Comparison of ENCODE assay signal across 10 mouse cellular contexts in genomic region chr1:155138795-155139194, GRCm38 (mm10). TPM values are rescaled to one million over a fixed set of nuclear protein-coding genes. Genes with fewer than 3 reads are reported as not detected.
A peak's percentile ranks its signal among the peaks of the same experiment; 100 is the strongest.
DNase-seq lines count a peak whose midpoint lies in the region; ATAC-seq and TF ChIP-seq lines count a peak whose summit lies in the region.
"Had no signal": no experiment of that assay in that cellular context is flagged by ENCODE, and none has a peak within 500 bp of the region (broad histone marks: within the 10 kb centered on the region; RNA-seq: fewer than 3 reads in every experiment).

No protein-coding gene starts in this region.

- no peak overlapping the region for H3ac ChIP-seq in myocyte (ENCODE audit: control insufficient read depth, insufficient read length)

- H3K27ac ChIP-seq in hindbrain, postnatal 0 days = no peak overlapping the region
- no peak overlapping the region for H3K27ac ChIP-seq in hindbrain, embryonic 13.5 days
- H3K27ac ChIP-seq: embryonic facial prominence, embryonic 13.5 days had no signal

- H3K4me2 ChIP-seq in hindbrain, postnatal 0 days (ENCODE audit: low read depth, low read length) = no peak overlapping the region
- H3K4me2 ChIP-seq in hindbrain, embryonic 13.5 days = no peak overlapping the region
- H3K4me2 ChIP-seq in myocyte (ENCODE audit: low read depth) = peak overlapping the region; percentile 65
- H3K4me2 ChIP-seq: embryonic facial prominence, embryonic 13.5 days had no signal

- H3K9me3 ChIP-seq in hindbrain, postnatal 0 days (ENCODE audit: low read length) = no peaks in the 10 kb centered on the region
- H3K9me3 ChIP-seq in hindbrain, embryonic 13.5 days = no peaks in the 10 kb centered on the region
- H3K9me3 ChIP-seq: embryonic facial prominence, embryonic 13.5 days; megakaryocyte, embryonic 14.5 days had no signal

- no peak for TF ChIP-seq POLR2A in myocyte (IDR thresholded peaks at IDR 0.05; ENCODE audit: insufficient read length, low read depth)

- ATAC-seq in hindbrain, postnatal 0 days = no peak
- ATAC-seq in hindbrain, embryonic 13.5 days (ENCODE audit: low FRiP score) = no peak

- no peaks in the 10 kb centered on the region for H3K27me3 ChIP-seq in hindbrain, postnatal 0 days (ENCODE audit: insufficient read depth, low read length)
- H3K27me3 ChIP-seq in hindbrain, embryonic 13.5 days = no peaks in the 10 kb centered on the region
- no peaks in the 10 kb centered on the region for H3K27me3 ChIP-seq in myocyte (ENCODE audit: control insufficient read depth, insufficient read depth, insufficient read length)
- H3K27me3 ChIP-seq: embryonic facial prominence, embryonic 13.5 days had no signal

- no peak overlapping the region for H3K9ac ChIP-seq in hindbrain, postnatal 0 days (replicated peaks; ENCODE audit: low read length)
- H3K9ac ChIP-seq in hindbrain, embryonic 13.5 days = no peak overlapping the region
- H3K9ac ChIP-seq: embryonic facial prominence, embryonic 13.5 days had no signal

- intact Hi-C loops in heart, postnatal 10 days (cut with DNase I) = loop anchor here (5.0 kb wide), 1 partner anchor 41 kb away; the partner anchor contains the start of gene Ier5

- peak; percentile 15 for DNase-seq in hindbrain, postnatal 0 days (ENCODE audit: low spot score)
- peak; percentile 89 to 94 for DNase-seq in adrenal gland, adult (ENCODE audit: inconsistent age in 2 of 2, low spot score in 1 of 2)
- peak; percentile 60 to 64 for DNase-seq in heart, postnatal 10 days
- no peak for DNase-seq in frontal cortex, postnatal 14 days (ENCODE audit: low spot score in 2 of 2)
- no peak for DNase-seq in T-cell, adult 2 months (ENCODE audit: low spot score)
- no peak for DNase-seq in frontal cortex, postnatal 25 days (ENCODE audit: low spot score in 2 of 2)

- no peak overlapping the region for H3K4me3 ChIP-seq in hindbrain, postnatal 0 days (ENCODE audit: low read length)
- H3K4me3 ChIP-seq in hindbrain, embryonic 13.5 days = no peak overlapping the region
- H3K4me3 ChIP-seq in myocyte = no peak overlapping the region
- H3K4me3 ChIP-seq: embryonic facial prominence, embryonic 13.5 days; megakaryocyte, embryonic 14.5 days had no signal

- H3K36me3 ChIP-seq in hindbrain, postnatal 0 days (ENCODE audit: insufficient read depth, low read length) = no peaks in the 10 kb centered on the region
- no peaks in the 10 kb centered on the region for H3K36me3 ChIP-seq in hindbrain, embryonic 13.5 days
- no peaks in the 10 kb centered on the region for H3K36me3 ChIP-seq in myocyte (ENCODE audit: control insufficient read depth, insufficient read depth)

- no peaks in the 10 kb centered on the region for H3K79me2 ChIP-seq in myocyte (ENCODE audit: control insufficient read depth, insufficient read depth)

- 83% methylated on average over 7 of the region's 7 CpGs for WGBS in hindbrain, postnatal 0 days
- 93% methylated on average over 7 of the region's 7 CpGs for WGBS in hindbrain, embryonic 13.5 days

- no peak for TF ChIP-seq CTCF in hindbrain, postnatal 0 days (IDR thresholded peaks at IDR 0.05; ENCODE audit: low read depth)

- H3K4me1 ChIP-seq in hindbrain, postnatal 0 days (ENCODE audit: insufficient read depth, low read length) = no peaks in the 10 kb centered on the region
- no peaks in the 10 kb centered on the region for H3K4me1 ChIP-seq in hindbrain, embryonic 13.5 days (replicated peaks)

TF ChIP-seq in myocyte, 11 proteins besides CTCF, POLR2A, EP300 and RAD21:
- no peak for TF ChIP-seq SRF (IDR thresholded peaks at IDR 0.05; ENCODE audit: control insufficient read depth, insufficient read length, low read depth)
- no peak for TF ChIP-seq TCF12 (IDR thresholded peaks at IDR 0.05; ENCODE audit: insufficient read depth, poor library complexity, severe bottlenecking)
- peak; percentile 84 for TF ChIP-seq CEBPB (IDR thresholded peaks at IDR 0.05; ENCODE audit: insufficient read depth, poor library complexity, severe bottlenecking)
- TF ChIP-seq POLR2AphosphoS2 (IDR thresholded peaks at IDR 0.05; ENCODE audit: insufficient read length, low read depth) = no peak

RNA-seq across cellular contexts. Expression of gene Mr1, which starts 7.8 kb away (rescaled TPM):
- total RNA-seq in hindbrain, postnatal 0 days (2014; rRNA removed) = 4.7 and 8.4 TPM in 2 replicates
- 2.7 and 3.0 TPM in 2 replicates for polyA plus RNA-seq in hindbrain, postnatal 0 days (2015; fragmentation: Nextera tagmentation; extraction: Ambion mirVana)
- polyA plus RNA-seq in hindbrain, embryonic 13.5 days (2015; fragmentation: Nextera tagmentation; extraction: Ambion mirVana) = 1.3 and 2.1 TPM in 2 replicates
- total RNA-seq in heart, postnatal 10 days (2021) = 10 to 100 TPM in 1 of 2 experiments, 1 to 10 TPM in 1; 8.9 to 11.9 TPM
- polyA plus RNA-seq in myocyte (2012; fragmentation: generic; extraction: Trizol) = 3.9 TPM

RNA-seq across cellular contexts. Expression of gene Stx6, which starts 19.7 kb away (rescaled TPM):
- total RNA-seq in hindbrain, postnatal 0 days (2014; rRNA removed) = 77.1 and 84.2 TPM in 2 replicates
- 81.2 and 82.2 TPM in 2 replicates for polyA plus RNA-seq in hindbrain, postnatal 0 days (2015; fragmentation: Nextera tagmentation; extraction: Ambion mirVana)
- 121 TPM in 2 replicates for polyA plus RNA-seq in hindbrain, embryonic 13.5 days (2015; fragmentation: Nextera tagmentation; extraction: Ambion mirVana)
- 10 to 100 TPM; 46.2 to 50.5 TPM for total RNA-seq in heart, postnatal 10 days (2021)
- polyA plus RNA-seq in myocyte (2012; fragmentation: generic; extraction: Trizol) = 26.0 TPM

RNA-seq across cellular contexts. Expression of gene Ier5, which starts 39.4 kb away (rescaled TPM):
- 51.4 and 60.5 TPM in 2 replicates for total RNA-seq in hindbrain, postnatal 0 days (2014; rRNA removed)
- polyA plus RNA-seq in hindbrain, postnatal 0 days (2015; fragmentation: Nextera tagmentation; extraction: Ambion mirVana) = 5.2 and 5.7 TPM in 2 replicates
- 5.5 and 8.8 TPM in 2 replicates for polyA plus RNA-seq in hindbrain, embryonic 13.5 days (2015; fragmentation: Nextera tagmentation; extraction: Ambion mirVana)
- total RNA-seq in heart, postnatal 10 days (2021) = 10 to 100 TPM; 20.4 to 22.6 TPM
- 21.1 TPM for polyA plus RNA-seq in myocyte (2012; fragmentation: generic; extraction: Trizol)

Comparison
In these comparisons a context has a peak if more than half of its experiments do, and no peak if none do; other contexts are left out.
1. DNase-seq: peak in hindbrain, postnatal 0 days (single experiment), adrenal gland, adult (2 of 2) and heart, postnatal 10 days (2 of 2); none in frontal cortex, postnatal 14 days (0 of 2), T-cell, adult 2 months (single experiment) and frontal cortex, postnatal 25 days (0 of 2).